Mouse (Mus musculus): ENCODE measurements around the gene Actrt2. TPM values are rescaled to one million over a fixed set of nuclear protein-coding genes. Genes with fewer than 3 reads are reported as not detected.

Actrt2 gene
- polyA plus RNA-seq (2014; fragmentation: Nextera tagmentation; extraction: Ambion mirVana), result not detected in 2 replicates

DNA sequence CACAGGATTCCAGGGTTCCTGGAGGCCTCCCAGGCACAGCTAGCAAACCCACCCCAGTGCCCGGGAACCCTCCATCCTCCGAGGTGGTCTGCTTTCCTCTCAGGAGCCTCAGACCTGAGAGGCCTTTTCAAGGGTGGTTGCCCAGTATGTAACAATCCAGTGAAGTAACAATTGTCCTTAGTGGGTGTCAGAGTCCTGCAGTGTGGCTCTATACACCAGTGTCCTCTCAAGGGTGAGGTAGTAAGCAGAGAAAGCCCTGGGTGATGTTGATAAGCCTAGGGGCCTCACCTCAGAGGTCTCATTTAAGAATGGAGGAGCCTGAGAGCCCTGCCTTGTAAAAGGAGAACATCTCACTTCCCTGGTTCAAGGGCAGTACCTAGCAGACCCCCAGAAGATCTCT is at the start of gene Actrt2:
Gene Actrt2, minus strand, starts transcription at position 101 of the 400 bp plus-strand sequence.
- no peak within 1 kb of the TSS for H3K4me2 ChIP-seq (ENCODE audit: low read depth, low read length)
- H3K9me3 ChIP-seq (replicated peaks; ENCODE audit: control insufficient read depth, low read length), result no peaks in the 10 kb centered on the region
- H3K9ac ChIP-seq (replicated peaks; ENCODE audit: low read length), result no peak within 1 kb of the TSS
- H3K36me3 ChIP-seq (replicated peaks; ENCODE audit: control insufficient read depth, insufficient read depth, low read depth, low read length), result no peaks in the 10 kb centered on the region
- no peaks in the 10 kb centered on the region for H3K27me3 ChIP-seq (ENCODE audit: control insufficient read depth, insufficient read depth, low read length)
- no peak within 1 kb of the TSS for H3K4me3 ChIP-seq (ENCODE audit: low read depth, low read length)
- 95% methylated on average over 2 of the region's 2 CpGs for WGBS
- H3K27ac ChIP-seq (replicated peaks; ENCODE audit: low read depth, low read length), result no peak within 1 kb of the TSS
- H3K4me1 ChIP-seq (ENCODE audit: control insufficient read depth, insufficient read depth, low read length), result no peaks in the 10 kb centered on the region
- no peak for DNase-seq (ENCODE audit: low spot score)
- no peak for ATAC-seq (replicated peaks; ENCODE audit: insufficient number of reproducible peaks, low FRiP score, low TSS enrichment, low read depth)

DNA sequence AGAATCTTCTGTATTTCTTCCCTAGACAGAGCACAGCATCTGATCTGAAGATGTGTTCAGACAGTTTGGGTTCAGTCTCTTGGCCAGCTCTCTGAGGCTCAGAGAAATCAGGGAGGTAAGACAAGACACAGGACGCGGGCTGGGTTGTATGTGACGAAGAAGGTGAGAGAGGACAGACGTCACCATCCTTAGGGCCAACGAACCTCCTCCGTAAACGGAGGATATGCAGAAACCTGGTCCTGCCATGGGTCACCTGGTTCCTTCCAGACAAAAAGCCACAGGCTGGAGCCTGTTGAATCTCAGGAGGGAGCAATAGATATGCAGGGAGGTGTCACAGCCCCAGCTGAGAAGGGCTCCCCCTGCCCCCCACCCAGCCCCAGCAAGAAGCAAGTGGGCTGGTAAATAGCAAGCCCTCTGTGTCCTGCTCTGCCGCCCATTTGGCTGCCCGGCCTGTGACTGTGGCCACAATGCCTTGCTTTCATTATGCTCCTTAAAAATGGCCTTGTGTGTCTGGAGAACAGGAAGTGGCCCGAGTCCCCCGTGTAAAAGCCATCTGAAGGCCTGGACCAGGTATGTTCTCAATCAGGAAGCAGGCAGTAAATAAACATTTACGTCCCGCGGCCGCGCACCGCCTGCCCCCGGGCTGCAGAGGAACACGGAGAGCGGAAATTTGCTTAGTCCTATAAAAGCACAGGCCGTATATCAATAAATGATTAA is 41.9 kb upstream of the Actrt2 start:
- peaks cover 5% of the 10 kb centered on the region; the same call in 1 of the 2 replicates for H3K4me1 ChIP-seq (ENCODE audit: control insufficient read depth, insufficient read depth, low read length)
- 53% methylated on average over 21 of the region's 21 CpGs for WGBS
- DNase-seq (ENCODE audit: low spot score), result peak; percentile 49

DNA sequence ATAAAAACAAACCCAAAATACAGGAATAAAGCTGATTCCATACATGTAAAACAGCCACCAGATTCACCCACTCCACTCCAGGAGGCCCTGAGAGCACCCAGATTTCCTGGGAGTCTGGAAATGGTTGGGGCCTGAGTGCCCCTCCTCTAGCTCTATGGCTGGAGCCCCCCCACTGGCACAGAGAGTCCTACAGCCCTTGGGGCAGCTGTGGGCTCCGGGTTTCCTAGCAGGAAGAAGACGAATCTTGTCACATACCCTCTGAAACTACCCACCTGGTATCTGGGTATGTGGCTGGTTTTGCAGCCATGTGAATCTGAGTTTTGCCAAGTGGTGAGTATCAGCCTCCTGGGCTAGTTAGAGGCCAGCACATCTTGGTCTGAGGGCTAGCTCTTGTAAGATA is 41.1 kb upstream of the Actrt2 start:
- no peaks in the 10 kb centered on the region for H3K36me3 ChIP-seq (replicated peaks; ENCODE audit: control insufficient read depth, insufficient read depth, low read depth, low read length)
- no peaks in the 10 kb centered on the region for H3K27me3 ChIP-seq (ENCODE audit: control insufficient read depth, insufficient read depth, low read length)
- DNase-seq (ENCODE audit: low spot score), result no peak
- no peak for ATAC-seq (replicated peaks; ENCODE audit: insufficient number of reproducible peaks, low FRiP score, low TSS enrichment, low read depth)
- peaks cover 5% of the 10 kb centered on the region; the same call in 1 of the 2 replicates for H3K4me1 ChIP-seq (ENCODE audit: control insufficient read depth, insufficient read depth, low read length)
- no peak overlapping the region for H3K9ac ChIP-seq (replicated peaks; ENCODE audit: low read length)
- H3K4me2 ChIP-seq (ENCODE audit: low read depth, low read length), result no peak overlapping the region
- H3K27ac ChIP-seq (replicated peaks; ENCODE audit: low read depth, low read length), result no peak overlapping the region
- WGBS, result 64% methylated on average over 2 of the region's 2 CpGs
- H3K4me3 ChIP-seq (ENCODE audit: low read depth, low read length), result no peak overlapping the region
- H3K9me3 ChIP-seq (replicated peaks; ENCODE audit: control insufficient read depth, low read length), result no peaks in the 10 kb centered on the region

More for the DNA sequence above, 41.9 kb upstream of the Actrt2 start:
- Histone ChIP-seq H3K4me2 (ENCODE audit: low read depth, low read length) (no peak overlapping the region; the same call in 1 of the 2 replicates), H3K36me3 (replicated peaks; ENCODE audit: control insufficient read depth, insufficient read depth, low read depth, low read length) (no peaks in the 10 kb centered on the region), H3K27me3 (ENCODE audit: control insufficient read depth, insufficient read depth, low read length) (0 out of 2 replicates have a peak, but pooled peaks cover 2% of the 10 kb centered on the region), H3K4me3 (ENCODE audit: low read depth, low read length) (no peak overlapping the region), H3K9me3 (replicated peaks; ENCODE audit: control insufficient read depth, low read length) (no peaks in the 10 kb centered on the region), H3K27ac (replicated peaks; ENCODE audit: low read depth, low read length) (no peak overlapping the region), H3K9ac (replicated peaks; ENCODE audit: low read length) (no peak overlapping the region; the same call in 1 of the 2 replicates)
- ATAC-seq (replicated peaks; ENCODE audit: insufficient number of reproducible peaks, low FRiP score, low TSS enrichment, low read depth), result no peak

DNA sequence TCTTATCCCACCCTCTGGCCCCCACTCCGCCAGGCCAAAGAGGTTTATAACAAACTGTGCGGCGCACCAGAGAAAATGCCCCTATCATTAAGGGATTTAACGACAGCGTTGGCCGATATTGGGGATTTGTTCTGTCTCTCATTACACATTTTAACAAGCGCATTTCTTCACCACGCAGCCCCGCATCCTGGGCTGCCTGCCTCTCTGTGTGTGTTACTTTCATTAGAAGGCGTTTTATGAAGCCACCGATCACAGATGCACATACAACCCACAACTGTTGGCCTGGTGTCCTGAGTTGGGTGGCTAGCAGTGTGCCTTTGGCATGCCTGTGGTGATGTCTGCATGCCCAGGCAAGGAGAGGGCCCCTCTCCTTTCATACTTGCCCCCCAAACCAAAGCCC is 40.6 kb upstream of the Actrt2 start:
- Histone ChIP-seq H3K4me1 (ENCODE audit: control insufficient read depth, insufficient read depth, low read length) (peaks cover 5% of the 10 kb centered on the region; the same call in 1 of the 2 replicates), H3K4me2 (ENCODE audit: low read depth, low read length) (no peak overlapping the region), H3K36me3 (replicated peaks; ENCODE audit: control insufficient read depth, insufficient read depth, low read depth, low read length) (no peaks in the 10 kb centered on the region), H3K9ac (replicated peaks; ENCODE audit: low read length) (no peak overlapping the region), H3K9me3 (replicated peaks; ENCODE audit: control insufficient read depth, low read length) (no peaks in the 10 kb centered on the region), H3K27me3 (ENCODE audit: control insufficient read depth, insufficient read depth, low read length) (no peaks in the 10 kb centered on the region), H3K4me3 (ENCODE audit: low read depth, low read length) (no peak overlapping the region), H3K27ac (replicated peaks; ENCODE audit: low read depth, low read length) (no peak overlapping the region)
- WGBS, result 64% methylated on average over 11 of the region's 11 CpGs
- DNase-seq (ENCODE audit: low spot score) (no peak), ATAC-seq (replicated peaks; ENCODE audit: insufficient number of reproducible peaks, low FRiP score, low TSS enrichment, low read depth) (no peak)

DNA sequence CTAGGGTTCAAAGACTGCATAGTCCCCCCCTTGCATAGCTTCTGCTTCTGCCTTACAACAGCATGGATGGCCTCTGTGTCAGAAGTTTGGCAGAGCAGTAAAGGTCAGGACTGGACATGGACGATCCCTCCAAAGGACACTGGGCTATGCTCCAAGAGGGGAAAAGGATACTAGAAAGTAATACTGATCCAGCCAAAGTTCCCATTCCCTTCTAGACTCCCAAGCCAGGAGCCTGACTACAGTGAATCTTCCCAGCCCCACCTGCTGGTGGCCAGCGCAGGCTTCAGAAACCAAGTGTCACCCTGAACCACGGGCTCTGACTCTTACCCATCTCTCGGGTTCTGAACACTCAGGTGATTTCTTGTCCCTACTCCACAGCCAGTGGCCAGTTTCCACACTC is 39.9 kb upstream of the Actrt2 start:
- Histone ChIP-seq H3K36me3 (replicated peaks; ENCODE audit: control insufficient read depth, insufficient read depth, low read depth, low read length) (no peaks in the 10 kb centered on the region), H3K9ac (replicated peaks; ENCODE audit: low read length) (no peak overlapping the region), H3K4me3 (ENCODE audit: low read depth, low read length) (no peak overlapping the region), H3K27ac (replicated peaks; ENCODE audit: low read depth, low read length) (no peak overlapping the region), H3K27me3 (ENCODE audit: control insufficient read depth, insufficient read depth, low read length) (no peaks in the 10 kb centered on the region), H3K4me1 (ENCODE audit: control insufficient read depth, insufficient read depth, low read length) (peaks cover 5% of the 10 kb centered on the region; the same call in 1 of the 2 replicates), H3K9me3 (replicated peaks; ENCODE audit: control insufficient read depth, low read length) (no peaks in the 10 kb centered on the region), H3K4me2 (ENCODE audit: low read depth, low read length) (no peak overlapping the region)
- ATAC-seq (replicated peaks; ENCODE audit: insufficient number of reproducible peaks, low FRiP score, low TSS enrichment, low read depth) (no peak), DNase-seq (ENCODE audit: low spot score) (no peak)
- WGBS, result 77% methylated on average over 4 of the region's 4 CpGs

DNA sequence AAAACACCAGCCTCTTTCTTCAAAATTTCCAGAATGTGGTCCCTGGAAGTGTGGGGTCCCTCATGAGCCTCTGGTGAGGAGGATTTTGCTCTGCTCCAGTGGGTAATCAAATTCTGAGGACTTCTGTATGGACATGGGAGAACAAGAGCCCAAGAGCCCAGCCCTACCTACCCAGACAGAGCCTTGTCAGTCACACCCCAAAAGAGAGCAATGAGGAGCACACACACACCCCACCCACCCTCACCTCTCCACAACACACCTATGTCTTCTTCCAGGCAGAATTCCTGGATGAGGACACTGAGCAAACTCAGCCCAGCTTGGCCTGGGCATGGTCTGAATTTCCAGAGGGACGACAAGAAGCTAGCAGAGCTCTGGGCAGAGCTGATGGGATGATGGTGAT is 38.8 kb upstream of the Actrt2 start:
- peaks cover 5% of the 10 kb centered on the region; the same call in 1 of the 2 replicates for H3K4me1 ChIP-seq (ENCODE audit: control insufficient read depth, insufficient read depth, low read length)
- H3K27me3 ChIP-seq (ENCODE audit: control insufficient read depth, insufficient read depth, low read length), result no peaks in the 10 kb centered on the region
- no peak overlapping the region for H3K4me3 ChIP-seq (ENCODE audit: low read depth, low read length)
- 88% methylated on average over 1 of the region's 1 CpGs for WGBS
- no peaks in the 10 kb centered on the region for H3K36me3 ChIP-seq (replicated peaks; ENCODE audit: control insufficient read depth, insufficient read depth, low read depth, low read length)
- H3K9ac ChIP-seq (replicated peaks; ENCODE audit: low read length), result no peak overlapping the region
- H3K27ac ChIP-seq (replicated peaks; ENCODE audit: low read depth, low read length), result no peak overlapping the region
- no peak for DNase-seq (ENCODE audit: low spot score)
- no peak overlapping the region for H3K4me2 ChIP-seq (ENCODE audit: low read depth, low read length)
- H3K9me3 ChIP-seq (replicated peaks; ENCODE audit: control insufficient read depth, low read length), result no peaks in the 10 kb centered on the region
- ATAC-seq (replicated peaks; ENCODE audit: insufficient number of reproducible peaks, low FRiP score, low TSS enrichment, low read depth), result no peak

DNA sequence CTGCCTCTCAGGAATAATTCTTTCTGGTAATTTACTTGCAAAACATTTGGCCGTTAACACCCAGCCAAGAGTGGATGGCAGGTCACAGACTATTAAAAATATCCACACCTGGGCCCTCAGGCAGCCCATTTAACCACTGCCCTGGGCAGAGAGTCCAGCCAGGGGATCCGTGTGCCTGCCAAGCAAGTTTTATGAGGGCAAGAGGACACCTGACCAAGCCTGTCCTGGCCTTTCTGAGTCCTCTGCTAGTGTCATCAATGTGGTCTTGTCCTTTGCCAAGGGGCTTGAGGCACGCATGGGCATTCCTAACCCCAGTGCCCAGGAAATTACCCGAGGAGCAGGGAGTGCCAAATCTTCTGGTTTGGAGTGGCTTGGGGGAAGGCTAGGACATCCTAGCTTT is 38.0 kb upstream of the Actrt2 start:
- no peak for ATAC-seq (replicated peaks; ENCODE audit: insufficient number of reproducible peaks, low FRiP score, low TSS enrichment, low read depth)
- no peaks in the 10 kb centered on the region for H3K36me3 ChIP-seq (replicated peaks; ENCODE audit: control insufficient read depth, insufficient read depth, low read depth, low read length)
- 85% methylated on average over 4 of the region's 4 CpGs for WGBS

DNA sequence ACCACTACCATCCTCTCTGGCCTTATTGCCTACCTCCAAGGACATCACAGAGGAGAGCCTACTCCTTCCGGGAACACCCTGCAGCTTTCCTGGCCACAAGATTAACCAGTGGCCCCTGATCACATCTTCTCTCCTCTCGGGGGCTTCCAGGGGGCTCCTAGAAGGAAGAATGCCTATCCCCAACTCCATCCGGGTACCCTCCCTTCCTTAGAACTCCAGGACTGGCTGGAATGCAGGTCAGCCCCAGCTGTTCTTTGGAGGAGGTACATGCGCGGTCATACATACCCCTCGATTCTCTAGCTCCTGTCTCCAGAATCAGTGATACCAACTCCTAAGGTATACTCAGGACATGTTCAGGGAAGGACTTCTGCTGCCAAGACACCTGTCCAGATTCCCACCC is 37.4 kb upstream of the Actrt2 start:
- Histone ChIP-seq H3K27me3 (ENCODE audit: control insufficient read depth, insufficient read depth, low read length) (no peaks in the 10 kb centered on the region), H3K9me3 (replicated peaks; ENCODE audit: control insufficient read depth, low read length) (no peaks in the 10 kb centered on the region), H3K9ac (replicated peaks; ENCODE audit: low read length) (no peak overlapping the region), H3K36me3 (replicated peaks; ENCODE audit: control insufficient read depth, insufficient read depth, low read depth, low read length) (no peaks in the 10 kb centered on the region), H3K4me2 (ENCODE audit: low read depth, low read length) (no peak overlapping the region), H3K4me3 (ENCODE audit: low read depth, low read length) (no peak overlapping the region), H3K4me1 (ENCODE audit: control insufficient read depth, insufficient read depth, low read length) (peaks cover 5% of the 10 kb centered on the region; the same call in 1 of the 2 replicates), H3K27ac (replicated peaks; ENCODE audit: low read depth, low read length) (no peak overlapping the region)
- 83% methylated on average over 6 of the region's 6 CpGs for WGBS
- DNase-seq (ENCODE audit: low spot score) (no peak), ATAC-seq (replicated peaks; ENCODE audit: insufficient number of reproducible peaks, low FRiP score, low TSS enrichment, low read depth) (no peak)

More for the DNA sequence above, 38.0 kb upstream of the Actrt2 start:
- H3K4me1 ChIP-seq (ENCODE audit: control insufficient read depth, insufficient read depth, low read length), result peaks cover 5% of the 10 kb centered on the region; the same call in 1 of the 2 replicates
- H3K9me3 ChIP-seq (replicated peaks; ENCODE audit: control insufficient read depth, low read length), result no peaks in the 10 kb centered on the region
- H3K9ac ChIP-seq (replicated peaks; ENCODE audit: low read length), result no peak overlapping the region
- H3K4me3 ChIP-seq (ENCODE audit: low read depth, low read length), result no peak overlapping the region
- H3K27ac ChIP-seq (replicated peaks; ENCODE audit: low read depth, low read length), result no peak overlapping the region
- H3K27me3 ChIP-seq (ENCODE audit: control insufficient read depth, insufficient read depth, low read length), result no peaks in the 10 kb centered on the region
- no peak overlapping the region for H3K4me2 ChIP-seq (ENCODE audit: low read depth, low read length)
- no peak for DNase-seq (ENCODE audit: low spot score)

All from embryonic facial prominence, embryonic 11.5 days (tissue).